Mouse (Mus musculus) neural tube, embryonic 13.5 days (tissue): Measurements from ENCODE around the gene Pold3. TPM values are rescaled to one million over a fixed set of nuclear protein-coding genes. Genes with fewer than 3 reads are reported as not detected.
A peak's percentile ranks its signal among the peaks of the same experiment; 100 is the strongest.

Experiments used
- ATAC-seq: fragments of 200-750 bp; cut with Nextera tagmentation; 2 replicates; pipeline ENCODE4 v1.8.0; 2017; ENCODE audit warnings: low read depth, mild to moderate bottlenecking, moderate TSS enrichment, moderate library complexity
- H3K27ac ChIP-seq: fragments of 300-500 bp; sonication (generic); replicated peaks from 2 replicates; pipeline ENCODE4 v1.5.1; 2015; ENCODE audit warnings: moderate library complexity, mild to moderate bottlenecking, inconsistent platforms
- H3K27me3 ChIP-seq: fragments of 300-500 bp; sonication (generic); 2 replicates; pipeline ENCODE4 v1.6.1; 2015; ENCODE audit warnings: mild to moderate bottlenecking, inconsistent platforms
- H3K36me3 ChIP-seq: fragments of 300-500 bp; sonication (generic); 2 replicates; pipeline ENCODE4 v1.6.1; 2015; ENCODE audit warnings: mild to moderate bottlenecking, inconsistent platforms
- H3K4me1 ChIP-seq: fragments of 300-500 bp; sonication (generic); replicated peaks from 2 replicates; pipeline ENCODE4 v1.6.1; 2015; ENCODE audit warnings: inconsistent platforms
- H3K4me2 ChIP-seq: fragments of 300-500 bp; sonication (generic); 2 replicates; pipeline ENCODE4 v1.6.1; 2015; ENCODE audit warnings: inconsistent platforms, mild to moderate bottlenecking, moderate library complexity
- H3K4me3 ChIP-seq: fragments of 300-500 bp; sonication (generic); 2 replicates; pipeline ENCODE4 v1.5.1; 2015; ENCODE audit warnings: mild to moderate bottlenecking, inconsistent platforms
- H3K9ac ChIP-seq: fragments of 300-500 bp; sonication (generic); 2 replicates; pipeline ENCODE4 v1.6.1; 2015; ENCODE audit warnings: moderate library complexity, mild to moderate bottlenecking, inconsistent platforms
- H3K9me3 ChIP-seq: fragments of 300-500 bp; sonication (generic); 2 replicates; pipeline ENCODE4 v1.6.1; 2016; ENCODE audit warnings: inconsistent platforms
- WGBS: fragments of 180-500 bp; shearing (Covaris S2); methylation state at CpG from one replicate; pipeline ENCODE4 v1.1.7; 2015; 5-methylcytosine and 5-hydroxymethylcytosine counted together
- polyA plus RNA-seq: library from polyadenylated mRNA; unstranded; fragments of >200 nt; fragmentation: Nextera tagmentation; extraction: Ambion mirVana; gene quantifications from 2 replicates; pipeline ENCODE4 v1.2.1, GENCODE M21; 2015

Gene Pold3
- polyA plus RNA-seq, 1 experiment from 2014 or later: 38.8 TPM

DNA sequence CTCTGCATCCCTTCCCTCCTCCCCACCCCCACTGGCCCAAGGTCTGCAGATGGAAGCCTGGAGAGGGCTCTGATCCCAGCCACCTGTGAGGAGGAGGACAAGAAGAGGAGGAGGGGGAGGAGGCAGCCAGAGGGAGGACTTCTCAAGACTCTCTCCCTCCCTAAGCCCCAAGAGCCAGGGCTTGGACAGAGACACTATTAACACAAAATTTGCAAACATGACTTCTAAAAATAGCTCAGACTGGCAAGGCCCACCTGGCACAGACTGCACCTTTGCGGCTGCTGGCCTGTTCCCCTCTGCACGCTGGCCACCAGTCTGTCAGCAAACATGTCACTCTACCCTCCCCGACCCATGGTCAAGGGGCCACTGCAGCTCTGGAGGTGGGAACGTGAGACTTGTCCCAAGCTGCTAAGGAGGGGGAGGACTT is 77.7 kb downstream of the Pold3 start:
- Histone ChIP-seq H3K27ac (no peak overlapping the region), H3K4me3 (no peak overlapping the region), H3K36me3 (no peaks in the 10 kb centered on the region), H3K9ac (no peak overlapping the region), H3K4me1 (no peaks in the 10 kb centered on the region; the same call in 1 of the 2 replicates), H3K9me3 (no peaks in the 10 kb centered on the region), H3K27me3 (0 out of 2 replicates have a peak, but pooled peaks cover 5% of the 10 kb centered on the region), H3K4me2 (no peak overlapping the region)
- 58% methylated on average over 4 of the region's 4 CpGs for WGBS
- no peak for ATAC-seq

DNA sequence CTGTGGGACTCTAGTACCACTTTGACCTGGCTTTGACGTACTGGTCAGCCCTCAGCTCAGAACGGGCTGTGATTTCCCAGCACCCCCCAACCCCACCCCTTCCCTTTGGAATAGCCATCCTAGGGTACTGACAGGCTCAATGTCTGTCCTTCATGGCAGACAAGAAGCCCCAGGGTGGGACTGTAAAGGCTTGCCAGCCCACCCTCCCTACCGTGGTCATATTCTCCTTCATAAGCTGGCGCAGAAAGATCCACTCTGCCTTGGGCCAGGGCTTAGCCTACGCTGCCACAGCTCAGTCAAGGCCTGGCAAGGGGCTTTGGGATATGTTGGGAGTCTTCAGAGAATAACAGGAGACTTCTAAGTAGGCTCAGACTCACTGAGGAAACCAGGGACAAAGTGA is 78.3 kb downstream of the Pold3 start:
- ATAC-seq: no peak
- Histone ChIP-seq H3K36me3 (no peaks in the 10 kb centered on the region), H3K9me3 (no peaks in the 10 kb centered on the region), H3K9ac (no peak overlapping the region), H3K4me3 (no peak overlapping the region), H3K4me1 (no peaks in the 10 kb centered on the region; the same call in 1 of the 2 replicates), H3K27ac (no peak overlapping the region), H3K4me2 (no peak overlapping the region), H3K27me3 (0 out of 2 replicates have a peak, but pooled peaks cover 5% of the 10 kb centered on the region)
- WGBS: 88% methylated on average over 5 of the region's 5 CpGs

DNA sequence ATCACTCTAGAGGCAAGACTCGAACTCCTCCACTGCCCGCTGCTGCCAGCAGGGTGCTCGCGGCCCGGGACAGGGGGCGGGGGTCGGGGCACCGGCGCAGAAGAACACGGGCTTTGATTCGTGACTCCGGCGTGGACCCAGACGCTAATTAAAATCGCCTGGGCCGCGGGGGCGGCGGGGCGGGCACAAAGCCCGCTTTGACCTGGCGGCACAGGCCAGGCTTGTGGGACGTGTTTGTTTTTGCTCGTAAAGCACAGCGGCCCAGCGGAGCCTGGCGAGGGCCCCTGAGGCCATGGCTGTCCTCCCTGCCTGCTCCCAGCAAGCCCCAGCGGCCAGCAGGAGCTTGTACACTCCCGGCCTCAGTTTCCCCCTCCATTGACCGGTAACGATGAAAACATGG is 79.2 kb downstream of the Pold3 start:
- 21% methylated on average over 31 of the region's 31 CpGs for WGBS
- Histone ChIP-seq H3K9ac (no peak overlapping the region), H3K4me2 (no peak overlapping the region; the same call in 1 of the 2 replicates), H3K4me3 (no peak overlapping the region), H3K36me3 (no peaks in the 10 kb centered on the region), H3K27me3 (0 out of 2 replicates have a peak, but pooled peaks cover 5% of the 10 kb centered on the region), H3K4me1 (no peaks in the 10 kb centered on the region; the same call in 1 of the 2 replicates), H3K9me3 (no peaks in the 10 kb centered on the region), H3K27ac (no peak overlapping the region)
- no peak for ATAC-seq

- H3K9me3 ChIP-seq: no peaks in the 10 kb centered on the region
- peaks cover 4% of the 10 kb centered on the region; the same call in 1 of the 2 replicates for H3K4me1 ChIP-seq
- no peak overlapping the region for H3K27ac ChIP-seq
- peak; percentile 40; the same call in 1 of the 2 replicates for ATAC-seq
- no peak overlapping the region for H3K9ac ChIP-seq
- H3K4me2 ChIP-seq: no peak overlapping the region
- no peaks in the 10 kb centered on the region for H3K27me3 ChIP-seq
- H3K36me3 ChIP-seq: no peaks in the 10 kb centered on the region
- H3K4me3 ChIP-seq: no peak overlapping the region
- 60% methylated on average over 3 of the region's 3 CpGs for WGBS
Measured at GRCm38 (mm10) chr7:100036495-100036894, 84.9 kb downstream of the Pold3 start.

- Histone ChIP-seq H3K27ac (no peak overlapping the region), H3K4me2 (no peak overlapping the region), H3K27me3 (no peaks in the 10 kb centered on the region), H3K9ac (no peak overlapping the region), H3K9me3 (no peaks in the 10 kb centered on the region), H3K36me3 (no peaks in the 10 kb centered on the region), H3K4me3 (no peak overlapping the region), H3K4me1 (peaks cover 4% of the 10 kb centered on the region; the same call in 1 of the 2 replicates)
- WGBS: 74% methylated on average over 7 of the region's 7 CpGs
- ATAC-seq: peak; percentile 10; the same call in 1 of the 2 replicates
Measured at GRCm38 (mm10) chr7:100036050-100036449, 85.3 kb downstream of the Pold3 start.

- no peak for ATAC-seq
- Histone ChIP-seq H3K36me3 (no peaks in the 10 kb centered on the region), H3K9me3 (no peaks in the 10 kb centered on the region), H3K4me2 (no peak overlapping the region), H3K9ac (no peak overlapping the region), H3K4me3 (no peak overlapping the region), H3K4me1 (peaks cover 4% of the 10 kb centered on the region; the same call in 1 of the 2 replicates), H3K27me3 (no peaks in the 10 kb centered on the region), H3K27ac (no peak overlapping the region)
- 52% methylated on average over 11 of the region's 11 CpGs for WGBS
Measured at GRCm38 (mm10) chr7:100034815-100035463, 86.4 kb downstream of the Pold3 start.

GRCm38 (mm10) chr7:100033672-100034071 is 87.7 kb downstream of the Pold3 start:
- Histone ChIP-seq H3K9ac (no peak overlapping the region), H3K27me3 (no peaks in the 10 kb centered on the region)
- 74% methylated on average over 5 of the region's 5 CpGs for WGBS

More at GRCm38 (mm10) chr7:100033672-100034071, 87.7 kb downstream of the Pold3 start:
- ATAC-seq: no peak
- H3K4me3 ChIP-seq: no peak overlapping the region
- no peaks in the 10 kb centered on the region for H3K36me3 ChIP-seq
- H3K27ac ChIP-seq: no peak overlapping the region
- no peaks in the 10 kb centered on the region for H3K9me3 ChIP-seq
- H3K4me2 ChIP-seq: no peak overlapping the region
- H3K4me1 ChIP-seq: peaks cover 4% of the 10 kb centered on the region; the same call in 1 of the 2 replicates

Other genes with a start within 250 kb of the Pold3 start
- gene Rnf169, start 141.1 kb downstream of the Pold3 start, polyA plus RNA-seq: 4.5 and 4.8 TPM in 2 replicates
- gene Chrdl2, start 115.4 kb downstream of the Pold3 start, polyA plus RNA-seq: 0.25 TPM in 1 of 2 replicates, not detected in the other
- gene Lipt2, start 37.7 kb upstream of the Pold3 start, polyA plus RNA-seq: 16.9 and 19.5 TPM in 2 replicates
- 0.39 and 1.7 TPM in 2 replicates for gene Kcne3, start 54.9 kb upstream of the Pold3 start, polyA plus RNA-seq
- 19.7 and 20.5 TPM in 2 replicates for gene Pgm2l1, start 105.8 kb upstream of the Pold3 start, polyA plus RNA-seq
- gene P4ha3, start 164.0 kb upstream of the Pold3 start, polyA plus RNA-seq: 10.4 and 11.4 TPM in 2 replicates